Mouse (Mus musculus) kidney, adult 10 weeks (tissue): ENCODE measurements around the gene Kctd6. TPM values are rescaled to one million over a fixed set of nuclear protein-coding genes. Genes with fewer than 3 reads are reported as not detected.

Experiments used
- polyA plus RNA-seq: library from polyadenylated mRNA; stranded (reverse); fragments of 350-450 nt; fragmentation: Illumina TruSeq; extraction: RNeasy Lipid Tissue Mini Kit (QIAGEN cat#74804); gene quantifications from one replicate; pipeline ENCODE4 v1.2.3, GENCODE M21; 2014; ENCODE audit warnings: low read depth, low replicate concordance

The Kctd6 gene
- 42.9 TPM for polyA plus RNA-seq

DNA sequence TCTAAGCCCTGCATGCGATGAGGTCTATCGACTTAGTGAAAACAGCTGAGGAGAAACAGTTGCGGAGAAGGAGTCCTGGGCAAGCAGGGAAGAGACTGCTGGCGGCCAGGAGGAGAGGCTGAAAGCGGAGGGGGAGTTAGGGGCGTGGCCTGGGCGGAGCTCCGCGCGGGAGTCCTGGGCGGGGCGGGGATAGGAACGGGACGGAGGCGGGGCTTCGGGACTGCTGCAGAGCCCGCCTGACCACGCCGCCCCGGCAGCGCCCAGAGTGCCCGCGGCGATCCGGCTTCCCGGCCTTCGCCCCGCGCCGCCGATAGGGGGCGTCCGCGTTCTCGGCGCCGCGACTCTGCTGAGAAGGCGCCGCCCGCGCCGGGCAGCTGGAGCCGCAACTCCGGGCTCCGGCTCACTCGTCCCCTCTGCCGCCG lies at the start of gene Kctd6:
Gene Kctd6 (plus strand): TSS at position 338 of the 422 bp plus-strand sequence.

GRCm38 (mm10) chr14:8172507-8173410 lies 41.2 kb upstream of the Kctd6 start, which contains the start of gene Pdhb:
Gene Pdhb (minus strand): TSS chr14:8173025.

DNA sequence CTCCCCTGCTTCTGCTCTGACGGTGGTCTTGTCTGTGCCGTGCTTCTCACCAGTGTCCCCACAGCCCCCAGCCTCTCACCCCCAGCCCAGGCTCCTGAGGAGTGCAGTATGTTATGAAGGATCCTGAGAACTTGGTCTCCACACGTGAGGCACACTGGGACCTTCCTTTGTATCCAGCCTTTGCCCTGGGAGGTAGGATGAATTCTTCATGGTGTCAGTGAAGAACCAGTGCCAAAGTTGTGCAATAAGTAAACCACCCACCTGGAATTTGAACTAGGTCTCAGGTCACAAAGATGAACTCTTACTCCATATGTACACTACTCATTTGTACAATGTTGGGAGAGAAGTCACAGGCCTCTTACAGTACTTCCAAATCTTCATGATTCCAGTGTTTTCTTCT lies 45.2 kb downstream of the Kctd6 start, which contains the start of gene Acox2:
Gene Acox2 (minus strand): TSS at position 188 of the 400 bp plus-strand sequence.

Other genes starting within 250 kb of the Kctd6 start
- gene Dnase1l3, start 219.6 kb upstream of the Kctd6 start, polyA plus RNA-seq = not detected
- gene Abhd6, start 211.2 kb upstream of the Kctd6 start, polyA plus RNA-seq = 15.3 TPM
- gene Rpp14, start 133.8 kb upstream of the Kctd6 start, polyA plus RNA-seq = 44.4 TPM
- gene Pxk, start 115.9 kb upstream of the Kctd6 start, polyA plus RNA-seq = 51.1 TPM
- gene Pdhb, start 41.1 kb upstream of the Kctd6 start, polyA plus RNA-seq = 353 TPM
- 61.4 TPM for gene Acox2, start 45.2 kb downstream of the Kctd6 start, polyA plus RNA-seq
- gene Fam107a, start 103.9 kb downstream of the Kctd6 start, polyA plus RNA-seq = 153 TPM
- 0.36 TPM for gene Oit1, start 164.6 kb downstream of the Kctd6 start, polyA plus RNA-seq